Mouse (Mus musculus): Measurements from ENCODE around the gene Tbpl1. TPM values are rescaled to one million over a fixed set of nuclear protein-coding genes. Genes with fewer than 3 reads are reported as not detected.

The Tbpl1 gene
- total RNA-seq, 2 experiments from 2014 or later: 67.4 to 73.2 TPM

Small RNA genes lying within 50 kb of the gene (microRNA-seq; reads per million reads assigned to microRNA genes)
- gene Mir7663: 0.25 to 0.42 reads per million in 2 experiments

Other genes with a start within 250 kb of the Tbpl1 start
- gene Slc2a12, start 86.9 kb downstream of the Tbpl1 start, total RNA-seq (2021): 1 to 10 TPM; 3.1 to 4.1 TPM
- gene Tcf21, start 88.2 kb upstream of the Tbpl1 start, total RNA-seq (2021): not detected